Mouse (Mus musculus): Measurements from ENCODE around the gene R3hdm2.

Gene R3hdm2

GRCm38 (mm10) chr10:127380251-127380691 is at the start of gene R3hdm2:
TSS of gene R3hdm2 (plus strand) at chr10:127380327.
- DNase-seq (ENCODE audit: low spot score in 2 of 2): peak; percentile 79 to 88

- no peak for DNase-seq (ENCODE audit: low spot score in 2 of 2)
Measured at GRCm38 (mm10) chr10:127332211-127332874, 47.8 kb upstream of the R3hdm2 start.

- DNase-seq (ENCODE audit: low spot score in 2 of 2): no peak
Measured at GRCm38 (mm10) chr10:127333152-127333551, 47.0 kb upstream of the R3hdm2 start.

DNA sequence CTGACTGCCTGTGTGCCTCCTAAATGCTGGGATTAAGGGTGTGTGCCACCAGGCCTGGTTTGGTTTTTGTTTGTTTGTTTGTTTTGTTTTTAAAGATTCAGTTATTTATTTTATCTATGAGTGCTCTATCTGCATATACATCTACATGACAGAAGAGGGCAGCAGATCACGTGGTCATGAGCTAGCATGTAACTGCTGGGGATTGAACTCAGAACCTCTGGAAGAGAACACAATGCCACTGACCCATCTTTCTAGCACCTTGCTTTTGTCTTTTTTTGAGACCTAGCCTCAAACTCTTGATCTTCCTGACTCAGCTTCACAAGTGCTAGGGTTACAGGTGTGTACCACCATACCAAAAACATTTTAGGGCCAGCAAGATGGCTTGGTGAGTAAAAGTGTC is 44.9 kb upstream of the R3hdm2 start:
- DNase-seq (ENCODE audit: low spot score in 2 of 2): no peak

GRCm38 (mm10) chr10:127336952-127337351 is 43.2 kb upstream of the R3hdm2 start:
- no peak for DNase-seq (ENCODE audit: low spot score in 2 of 2)

GRCm38 (mm10) chr10:127337536-127338099 is 42.5 kb upstream of the R3hdm2 start:
- DNase-seq (ENCODE audit: low spot score in 2 of 2): no peak

GRCm38 (mm10) chr10:127338930-127339682 is 41.0 kb upstream of the R3hdm2 start:
- DNase-seq (ENCODE audit: low spot score in 2 of 2): peak; percentile 63 to 85

GRCm38 (mm10) chr10:127339683-127340576 is 40.2 kb upstream of the R3hdm2 start:
- no peak for DNase-seq (ENCODE audit: low spot score in 2 of 2)

- no peak for DNase-seq (ENCODE audit: low spot score in 2 of 2)
Measured at GRCm38 (mm10) chr10:127340577-127341359, 39.4 kb upstream of the R3hdm2 start.

DNA sequence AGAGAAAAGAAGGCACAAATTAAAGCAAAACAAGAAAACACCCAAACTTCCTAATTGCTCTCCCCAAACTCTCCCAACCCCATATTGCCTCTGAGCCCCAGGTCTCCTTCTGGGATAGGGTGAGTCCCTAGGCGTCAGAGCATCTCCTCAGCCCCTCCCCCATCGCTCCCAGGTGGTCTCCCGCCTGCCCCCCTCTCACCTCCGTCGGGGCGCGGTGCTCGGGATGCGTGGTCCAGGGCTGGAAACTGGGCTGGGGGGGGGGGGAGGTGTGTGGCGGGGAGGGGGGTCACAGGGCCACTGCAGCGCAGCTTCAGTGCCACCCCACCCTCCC is 38.8 kb upstream of the R3hdm2 start:
- DNase-seq (ENCODE audit: low spot score in 2 of 2): no peak

GRCm38 (mm10) chr10:127341891-127342639 is 38.1 kb upstream of the R3hdm2 start, which contains the start of gene Gli1:
TSS of gene Gli1 (minus strand) at chr10:127341974.
- DNase-seq (ENCODE audit: low spot score in 2 of 2): peak; percentile 59 to 76

DNA sequence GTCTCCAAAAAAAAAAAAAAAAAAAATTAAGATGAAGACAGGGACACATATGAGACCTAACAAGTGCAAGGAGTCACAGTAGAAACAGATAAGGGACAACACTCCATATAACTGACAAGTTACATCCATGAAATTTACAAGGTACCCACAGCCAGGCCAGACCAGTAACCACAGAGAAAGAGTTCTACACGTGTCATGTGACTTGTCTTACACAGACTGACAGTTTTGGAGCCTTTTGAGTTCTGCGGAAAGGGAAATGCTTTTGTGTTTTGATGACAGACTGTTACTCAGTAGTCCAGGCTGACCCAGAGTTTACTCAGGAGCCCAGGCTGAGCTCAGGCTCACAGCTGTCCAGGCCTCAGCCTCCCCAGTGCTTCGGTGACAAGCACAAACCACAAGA is 37.1 kb upstream of the R3hdm2 start:
- no peak for DNase-seq (ENCODE audit: low spot score in 2 of 2)

GRCm38 (mm10) chr10:127346173-127346572 is 34.0 kb upstream of the R3hdm2 start:
- DNase-seq (ENCODE audit: low spot score in 2 of 2): no peak

GRCm38 (mm10) chr10:127348957-127349356 is 31.2 kb upstream of the R3hdm2 start:
- DNase-seq (ENCODE audit: low spot score in 2 of 2): no peak

DNA sequence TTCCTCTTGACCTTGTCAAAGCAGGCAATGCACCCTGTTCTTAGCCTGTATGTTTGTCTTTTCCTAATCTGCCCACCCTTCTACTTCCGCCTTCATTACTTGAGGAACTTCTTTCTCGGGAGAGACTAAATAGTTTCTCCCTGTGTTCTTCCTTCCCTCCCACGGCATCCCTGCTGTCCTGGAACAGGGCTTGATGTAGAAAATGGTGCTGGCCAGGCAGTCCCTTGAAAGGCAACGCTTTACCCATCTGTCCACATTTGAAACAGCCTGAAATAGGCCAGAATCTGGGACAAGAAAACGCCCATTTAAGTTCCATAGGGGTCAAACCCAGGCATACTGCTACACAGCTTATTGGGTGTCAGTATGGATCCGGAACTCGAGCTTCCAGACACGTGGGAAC is 30.3 kb upstream of the R3hdm2 start:
- DNase-seq (ENCODE audit: low spot score in 2 of 2): no peak

- peak; percentile 32 to 57 for DNase-seq (ENCODE audit: low spot score in 2 of 2)
Measured at GRCm38 (mm10) chr10:127350594-127351284, 29.4 kb upstream of the R3hdm2 start.

DNA sequence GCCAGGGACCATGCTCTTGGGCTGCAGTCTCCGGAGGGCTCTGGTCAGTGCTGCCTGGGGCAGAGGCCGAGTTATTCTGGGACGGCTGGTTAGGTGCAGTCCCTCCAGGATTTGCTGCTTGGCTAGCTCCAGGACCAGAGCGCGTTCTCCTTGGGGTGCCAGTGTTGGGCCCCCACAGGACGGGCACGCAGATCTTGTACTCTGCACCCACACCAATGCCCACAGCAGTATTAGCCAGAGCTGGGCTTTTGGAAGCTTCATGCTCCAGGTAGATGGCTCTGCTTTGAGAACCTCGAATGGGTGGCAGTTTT is 28.9 kb upstream of the R3hdm2 start:
- DNase-seq (ENCODE audit: low spot score in 2 of 2): no peak

DNA sequence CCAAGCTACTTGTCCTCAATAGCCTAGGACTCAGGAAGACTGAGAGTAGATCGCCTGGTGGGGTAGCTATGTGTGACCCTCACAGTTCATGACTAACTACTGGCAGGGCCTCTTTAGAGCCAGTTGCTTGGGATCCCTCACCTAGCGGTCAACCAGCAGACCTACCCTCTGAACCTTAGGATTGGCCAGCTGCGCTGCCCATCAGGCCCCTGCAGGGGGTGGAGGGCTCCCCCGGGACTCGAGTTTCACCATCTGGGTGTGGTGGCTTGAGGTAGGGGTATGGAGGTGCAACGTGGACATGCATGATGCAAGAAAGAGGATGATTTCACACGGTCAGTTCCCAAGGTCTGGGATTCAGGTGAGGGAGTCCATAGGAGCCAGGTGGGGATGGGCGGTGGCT is 28.4 kb upstream of the R3hdm2 start:
- no peak for DNase-seq (ENCODE audit: low spot score in 2 of 2)

GRCm38 (mm10) chr10:127352187-127352586 is 27.9 kb upstream of the R3hdm2 start:
- no peak for DNase-seq (ENCODE audit: low spot score in 2 of 2)

DNA sequence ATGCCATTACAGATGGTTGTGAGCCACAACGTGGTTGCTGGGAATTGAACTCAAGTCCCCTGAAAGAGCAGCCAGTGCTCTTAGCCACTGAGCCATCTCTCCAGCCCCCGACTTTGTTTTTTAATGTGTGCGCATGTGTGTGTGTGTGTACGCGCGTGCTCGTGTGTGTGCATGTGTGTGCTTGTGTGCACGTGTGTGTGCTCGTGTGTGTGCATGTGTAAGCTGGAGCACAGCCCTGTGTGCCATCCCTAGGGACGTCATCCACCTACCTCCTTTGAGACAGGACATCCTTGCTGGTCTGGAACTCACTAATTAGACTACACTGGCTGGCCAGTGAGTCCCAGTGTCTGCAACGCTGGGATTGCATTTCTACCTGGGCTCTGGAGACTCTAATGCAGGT is 27.4 kb upstream of the R3hdm2 start:
- DNase-seq (ENCODE audit: low spot score in 2 of 2): no peak

All from spleen, postnatal 14 days (tissue).